Mouse (Mus musculus) heart, postnatal 0 days (tissue): ENCODE results near the gene Cd300lf.

Experiments used
- CTCF ChIP-seq: IDR thresholded peaks from 2 replicates; pipeline ENCODE4 v1.5.1; 2016; ENCODE audit warnings: antibody characterized with exemption, control low read depth, low read depth
- EP300 ChIP-seq: IDR thresholded peaks from 2 replicates; pipeline ENCODE4 v1.6.1; 2016; ENCODE audit warnings: antibody characterized with exemption, low read depth

- TF ChIP-seq CTCF (no peak), EP300 (no peak)
These were observed 25.6 kb downstream of the Cd300lf start for GRCm38 (mm10) chr11:115108176-115108575.
